Mouse (Mus musculus): ENCODE measurements around the gene Mecom. TPM values are rescaled to one million over a fixed set of nuclear protein-coding genes. Genes with fewer than 3 reads are reported as not detected.
"Not testable (repeated sequence)": the region's sequence is repeated elsewhere in the genome, so short reads cannot be mapped to it uniquely, and the experiment has no call there.

Mecom gene
- polyA plus RNA-seq (2011; ENCODE audit: insufficient read length, low read depth, missing spikeins): 59.6 and 74.4 TPM in 2 replicates

DNA sequence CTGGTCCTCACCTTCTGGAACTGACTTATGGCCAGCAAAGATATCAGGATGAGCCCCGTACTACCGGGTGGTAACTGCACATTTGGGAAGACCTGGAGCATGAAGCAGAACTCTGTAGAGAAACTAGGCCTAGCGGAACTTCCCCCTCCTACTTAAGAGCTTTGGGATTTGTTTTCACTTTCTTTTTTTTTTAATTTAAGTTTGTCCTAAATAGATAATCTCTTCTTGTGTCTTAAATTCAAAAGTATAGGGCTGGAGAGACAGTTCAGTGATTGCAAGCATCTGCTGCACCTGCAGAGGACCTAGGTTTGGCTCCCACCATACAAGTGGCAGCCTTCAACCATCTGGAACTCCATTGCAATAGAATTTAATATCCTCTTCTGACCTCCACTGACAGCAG is at the start of gene Mecom:
TSS of gene Mecom (minus strand) at position 101 of the 400 bp plus-strand sequence.
- Histone ChIP-seq H3K27ac (ENCODE audit: insufficient read depth, low read length) (no peak within 1 kb of the TSS), H3K4me3 (ENCODE audit: insufficient read depth, low read length) (no peak within 1 kb of the TSS), H3K4me1 (ENCODE audit: control insufficient read depth, insufficient read depth, low read length) (peaks cover 3% of the 10 kb centered on the region; the same call in 1 of the 2 replicates)
- TF ChIP-seq CTCF (IDR thresholded peaks at IDR 0.05; ENCODE audit: borderline replicate concordance, insufficient read depth, low read length) (no peak), POLR2A (IDR thresholded peaks at IDR 0.05; ENCODE audit: low read depth, low read length) (no peak)

DNA sequence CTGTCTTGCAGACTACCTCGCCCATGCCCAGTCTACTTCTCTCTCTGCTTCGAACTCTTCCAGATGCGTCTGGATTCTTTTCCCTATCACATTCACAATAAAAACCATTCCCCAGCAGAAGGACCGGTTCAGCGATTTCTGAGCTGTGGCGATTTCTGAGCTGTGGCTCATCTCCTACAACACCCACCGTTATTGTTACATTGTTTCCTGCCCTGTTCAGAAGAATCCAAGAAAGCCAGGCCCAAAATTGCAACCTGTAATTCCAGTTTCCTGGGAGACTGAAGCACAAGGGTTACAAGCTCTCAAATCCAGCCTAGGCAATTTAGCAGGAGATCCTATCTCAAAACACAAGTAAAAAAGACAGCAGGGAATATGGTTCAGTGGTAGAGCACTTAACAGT is 49.5 kb upstream of the Mecom start:
- Histone ChIP-seq H3K4me3 (ENCODE audit: insufficient read depth, low read length) (no peak overlapping the region), H3K4me1 (ENCODE audit: control insufficient read depth, insufficient read depth, low read length) (no peaks in the 10 kb centered on the region), H3K27ac (ENCODE audit: insufficient read depth, low read length) (no peak overlapping the region)
- no peak for TF ChIP-seq POLR2A (IDR thresholded peaks at IDR 0.05; ENCODE audit: low read depth, low read length)
- no peak for TF ChIP-seq CTCF (IDR thresholded peaks at IDR 0.05; ENCODE audit: borderline replicate concordance, insufficient read depth, low read length)

- H3K4me3 ChIP-seq (ENCODE audit: insufficient read depth, low read length): peak overlapping the region; percentile 53
- H3K4me1 ChIP-seq (ENCODE audit: control insufficient read depth, insufficient read depth, low read length): no peaks in the 10 kb centered on the region
- H3K27ac ChIP-seq (ENCODE audit: insufficient read depth, low read length): no peak overlapping the region
- TF ChIP-seq CTCF (IDR thresholded peaks at IDR 0.05; ENCODE audit: borderline replicate concordance, insufficient read depth, low read length): no peak
- peak; percentile 63 for TF ChIP-seq POLR2A (IDR thresholded peaks at IDR 0.05; ENCODE audit: low read depth, low read length)
Measured at GRCm38 (mm10) chr3:30595111-30595832, 47.5 kb upstream of the Mecom start.

GRCm38 (mm10) chr3:30593719-30594485 is 46.1 kb upstream of the Mecom start:
- Histone ChIP-seq H3K4me1 (ENCODE audit: control insufficient read depth, insufficient read depth, low read length) (no peaks in the 10 kb centered on the region), H3K4me3 (ENCODE audit: insufficient read depth, low read length) (no peak overlapping the region), H3K27ac (ENCODE audit: insufficient read depth, low read length) (no peak overlapping the region)
- TF ChIP-seq POLR2A (IDR thresholded peaks at IDR 0.05; ENCODE audit: low read depth, low read length): no peak
- TF ChIP-seq CTCF (IDR thresholded peaks at IDR 0.05; ENCODE audit: borderline replicate concordance, insufficient read depth, low read length): no peak

GRCm38 (mm10) chr3:30592418-30592853 is 44.6 kb upstream of the Mecom start:
- no peak overlapping the region for H3K27ac ChIP-seq (ENCODE audit: insufficient read depth, low read length)
- TF ChIP-seq CTCF (IDR thresholded peaks at IDR 0.05; ENCODE audit: borderline replicate concordance, insufficient read depth, low read length): no peak
- no peak for TF ChIP-seq POLR2A (IDR thresholded peaks at IDR 0.05; ENCODE audit: low read depth, low read length)
- H3K4me3 ChIP-seq (ENCODE audit: insufficient read depth, low read length): no peak overlapping the region
- H3K4me1 ChIP-seq (ENCODE audit: control insufficient read depth, insufficient read depth, low read length): no peaks in the 10 kb centered on the region

DNA sequence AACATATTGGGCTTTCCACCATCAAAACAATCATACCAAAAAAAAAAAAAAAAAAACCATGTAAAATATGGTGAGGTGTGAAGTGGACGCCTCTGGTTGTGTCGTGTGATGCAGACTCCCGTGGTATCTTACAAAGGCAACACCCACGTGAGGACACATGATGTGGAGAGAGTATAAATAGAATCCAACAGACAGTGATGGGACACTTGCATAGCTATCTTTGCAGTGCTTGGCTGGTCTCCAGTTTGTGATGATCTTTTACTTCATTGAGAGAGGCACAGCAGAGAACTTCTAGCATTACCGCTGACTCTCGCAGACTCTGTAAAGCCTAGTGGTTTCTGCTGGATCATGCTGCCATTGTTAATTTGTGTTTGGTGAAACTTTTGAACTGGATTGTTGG is 41.1 kb upstream of the Mecom start:
- H3K4me1 ChIP-seq (ENCODE audit: control insufficient read depth, insufficient read depth, low read length): no peaks in the 10 kb centered on the region
- no peak overlapping the region for H3K27ac ChIP-seq (ENCODE audit: insufficient read depth, low read length)
- no peak overlapping the region for H3K4me3 ChIP-seq (ENCODE audit: insufficient read depth, low read length)
- TF ChIP-seq POLR2A (IDR thresholded peaks at IDR 0.05; ENCODE audit: low read depth, low read length) (no peak), CTCF (IDR thresholded peaks at IDR 0.05; ENCODE audit: borderline replicate concordance, insufficient read depth, low read length) (no peak)

DNA sequence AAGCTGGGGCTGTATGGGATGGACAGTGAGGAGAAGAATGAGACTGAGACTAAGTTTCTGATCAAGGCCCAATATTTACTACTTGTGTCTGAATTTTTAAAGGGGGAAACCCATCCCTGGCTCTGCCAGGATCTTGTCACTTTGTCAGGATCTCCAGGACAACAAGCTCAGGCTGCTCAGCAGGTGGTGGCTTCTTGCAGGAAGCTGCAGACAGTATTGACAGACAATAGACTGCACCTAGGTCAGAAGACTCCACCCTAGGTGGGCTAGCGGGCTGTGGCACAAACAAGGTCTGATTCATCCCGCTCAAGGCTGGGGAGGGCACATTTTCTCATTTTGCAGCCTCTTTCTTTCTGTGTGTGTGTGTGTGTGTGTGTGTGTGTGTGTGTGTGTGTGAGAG is 25.7 kb upstream of the Mecom start:
- no peak overlapping the region for H3K27ac ChIP-seq (ENCODE audit: insufficient read depth, low read length)
- TF ChIP-seq CTCF (IDR thresholded peaks at IDR 0.05; ENCODE audit: borderline replicate concordance, insufficient read depth, low read length) (no peak), POLR2A (IDR thresholded peaks at IDR 0.05; ENCODE audit: low read depth, low read length) (no peak)
- no peaks in the 10 kb centered on the region for H3K4me1 ChIP-seq (ENCODE audit: control insufficient read depth, insufficient read depth, low read length)
- H3K4me3 ChIP-seq (ENCODE audit: insufficient read depth, low read length): no peak overlapping the region

DNA sequence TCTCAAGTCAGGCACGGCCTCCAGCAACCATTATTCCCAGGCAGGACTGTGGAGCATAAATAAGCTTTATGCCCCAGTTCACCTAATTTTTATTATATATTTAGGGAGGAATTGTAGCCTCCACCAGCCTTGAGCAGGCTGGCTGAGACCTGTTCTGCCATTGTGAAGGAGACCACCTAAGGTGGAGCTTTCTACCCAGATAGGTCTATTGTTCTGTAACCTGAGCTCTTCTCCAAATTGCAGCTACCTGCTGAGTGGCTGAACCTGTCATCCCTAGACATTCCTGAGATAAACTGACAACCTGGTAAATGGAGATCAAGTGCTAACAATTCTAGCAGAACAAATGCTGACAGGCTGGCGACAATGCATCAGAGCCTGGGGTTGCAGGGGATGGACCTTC is 18.5 kb upstream of the Mecom start:
- not testable (repeated sequence) for H3K4me3 ChIP-seq (ENCODE audit: insufficient read depth, low read length); H3K4me1 ChIP-seq (ENCODE audit: control insufficient read depth, insufficient read depth, low read length); H3K27ac ChIP-seq (ENCODE audit: insufficient read depth, low read length)

GRCm38 (mm10) chr3:30560677-30561314 is 13.0 kb upstream of the Mecom start:
- Histone ChIP-seq H3K27ac (ENCODE audit: insufficient read depth, low read length) (no peak overlapping the region), H3K4me3 (ENCODE audit: insufficient read depth, low read length) (no peak overlapping the region), H3K4me1 (ENCODE audit: control insufficient read depth, insufficient read depth, low read length) (no peaks in the 10 kb centered on the region)
- no peak for TF ChIP-seq POLR2A (IDR thresholded peaks at IDR 0.05; ENCODE audit: low read depth, low read length)
- no peak for TF ChIP-seq CTCF (IDR thresholded peaks at IDR 0.05; ENCODE audit: borderline replicate concordance, insufficient read depth, low read length)

DNA sequence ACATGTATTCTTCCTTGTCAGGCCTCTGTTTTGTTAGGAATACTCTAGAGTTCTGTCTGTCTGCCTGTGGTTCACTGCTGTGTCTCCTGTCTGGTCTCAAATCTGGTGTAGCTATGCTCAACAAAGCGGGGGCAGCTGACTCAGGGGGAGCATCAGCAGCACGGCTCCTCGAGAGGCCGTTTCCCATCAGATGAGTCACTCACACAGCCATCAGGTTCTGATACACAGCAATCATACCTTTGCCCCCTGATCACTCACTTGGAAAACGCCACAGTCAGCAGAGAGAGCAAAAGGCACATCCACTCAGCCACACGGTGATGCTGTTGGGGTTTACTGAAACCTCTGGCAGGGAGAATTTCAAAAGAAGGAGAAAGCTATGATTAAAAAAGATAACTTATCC is 5.9 kb upstream of the Mecom start:
- Histone ChIP-seq H3K27ac (ENCODE audit: insufficient read depth, low read length) (no peak overlapping the region), H3K4me1 (ENCODE audit: control insufficient read depth, insufficient read depth, low read length) (no peaks in the 10 kb centered on the region), H3K4me3 (ENCODE audit: insufficient read depth, low read length) (no peak overlapping the region)
- TF ChIP-seq CTCF (IDR thresholded peaks at IDR 0.05; ENCODE audit: borderline replicate concordance, insufficient read depth, low read length): no peak
- no peak for TF ChIP-seq POLR2A (IDR thresholded peaks at IDR 0.05; ENCODE audit: low read depth, low read length)
